Mouse (Mus musculus) adrenal gland, postnatal 10 days (tissue): ENCODE data around the gene Reck. TPM values are rescaled to one million over a fixed set of nuclear protein-coding genes. Genes with fewer than 3 reads are reported as not detected.

Experiments used
- DNase-seq: peaks from one replicate; pipeline ENCODE4 v3.0.0; 2021; ENCODE audit warnings: mixed read lengths
- total RNA-seq, 2 experiments: library from RNA; stranded (reverse); gene quantifications; 2 replicates each; pipeline ENCODE4 v1.2.3; 2021

Reck gene
- total RNA-seq, 2 experiments from 2014 or later: 17.1 to 18.1 TPM

- DNase-seq: no peak
Observed at GRCm38 (mm10) chr4:43903690-43904089, 28.4 kb downstream of the Reck start.

DNA sequence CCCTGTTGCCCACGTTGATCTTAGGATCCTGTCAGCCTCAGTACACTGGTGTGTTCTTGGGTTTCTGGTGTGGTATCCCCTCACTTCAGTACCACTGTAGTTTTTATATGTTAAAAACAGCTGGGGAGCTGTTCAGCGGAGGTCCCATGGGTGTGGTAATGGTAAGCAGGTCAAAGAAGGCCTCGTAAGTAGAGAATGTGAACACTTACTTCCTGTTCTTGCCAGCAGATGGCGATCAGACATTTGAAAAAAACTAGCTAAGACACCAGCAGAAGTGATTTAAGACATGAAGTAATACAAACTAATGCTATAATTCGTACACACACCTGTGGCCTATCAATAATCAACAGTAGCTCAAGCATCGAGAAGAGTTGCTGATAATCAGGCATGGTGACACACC lies 31.1 kb downstream of the Reck start:
- DNase-seq: peak; percentile 56

- DNase-seq: no peak
Observed at GRCm38 (mm10) chr4:43918221-43918620, 42.9 kb downstream of the Reck start.

DNA sequence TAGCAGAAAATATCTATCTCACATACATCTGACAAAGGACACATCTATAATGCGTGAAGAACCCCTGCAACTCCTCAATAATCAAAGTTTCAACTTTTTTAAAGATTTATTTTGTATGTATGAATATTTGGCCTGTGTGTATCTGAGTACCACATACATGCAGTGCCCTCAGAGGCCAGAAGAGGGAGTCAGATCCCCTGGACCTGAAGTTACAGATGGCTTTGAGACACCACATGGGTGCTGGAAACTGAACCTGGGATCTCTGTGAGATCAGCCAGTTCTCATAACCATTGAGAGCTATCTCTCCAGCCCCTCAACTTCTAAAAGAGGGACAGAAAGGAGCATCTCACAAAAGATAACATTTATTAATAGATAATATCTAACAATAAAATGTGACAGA lies 45.3 kb downstream of the Reck start:
- no peak for DNase-seq

DNA sequence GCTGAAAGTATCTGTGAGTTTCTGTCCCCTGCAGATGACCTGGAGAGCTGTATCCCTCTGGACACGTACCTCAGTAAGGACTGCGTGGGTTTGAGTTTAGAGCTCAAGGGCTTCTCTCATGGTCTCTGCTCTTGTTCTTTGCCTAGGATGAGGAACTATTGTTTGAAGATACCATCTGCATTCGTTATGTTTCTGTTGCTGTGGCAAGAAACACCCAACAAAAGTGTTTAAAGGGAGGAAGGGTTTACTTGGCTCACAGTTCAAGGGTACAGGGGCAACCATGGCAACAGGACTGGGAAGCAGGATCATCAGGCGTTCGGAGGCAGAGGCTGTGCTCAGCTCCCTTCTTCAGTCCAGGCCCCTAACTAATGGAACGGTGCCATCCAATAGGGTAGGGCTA lies 49.8 kb downstream of the Reck start:
- no peak for DNase-seq

- peak; percentile 93 for DNase-seq
Observed at GRCm38 (mm10) chr4:43925779-43926178, 50.4 kb downstream of the Reck start.

DNA sequence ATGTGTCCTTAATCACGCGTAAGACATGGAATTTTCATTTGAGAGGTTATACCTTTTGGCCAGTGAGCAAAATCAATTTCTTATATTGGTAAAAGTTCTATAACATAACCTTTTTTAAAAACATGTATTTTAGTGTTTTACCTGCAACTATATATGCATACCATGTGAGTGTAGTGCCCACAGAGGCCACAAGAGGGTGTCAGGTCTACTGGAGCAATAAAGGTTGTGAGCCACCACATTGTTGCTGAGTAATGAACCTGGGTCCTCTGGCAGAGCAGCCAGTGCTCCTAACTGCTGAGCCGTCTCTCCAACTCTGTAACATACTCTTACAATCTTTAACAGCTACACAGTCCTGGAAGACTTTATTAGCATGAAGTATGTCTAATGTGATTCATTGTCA lies 52.5 kb downstream of the Reck start:
- peak; percentile 37 for DNase-seq

DNA sequence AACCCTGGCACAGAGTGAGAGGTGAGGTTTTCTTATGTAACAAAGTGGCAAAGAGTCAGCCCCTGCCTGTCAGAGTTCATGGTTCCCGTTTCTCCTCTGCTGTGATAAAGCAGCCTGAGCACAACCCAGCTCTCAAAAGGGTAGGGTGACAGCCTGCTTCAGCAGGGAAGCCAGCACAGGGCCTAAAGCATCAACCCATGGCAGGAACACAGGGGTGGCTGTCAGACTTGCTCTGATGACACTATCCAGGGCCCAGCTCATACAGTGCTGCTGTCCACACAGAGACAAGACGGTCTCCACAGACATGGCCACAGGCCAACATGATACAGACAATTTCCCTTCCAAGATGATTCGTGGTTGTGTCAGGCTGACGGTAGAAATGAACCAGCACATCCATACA lies 56.5 kb downstream of the Reck start:
- DNase-seq: no peak

DNA sequence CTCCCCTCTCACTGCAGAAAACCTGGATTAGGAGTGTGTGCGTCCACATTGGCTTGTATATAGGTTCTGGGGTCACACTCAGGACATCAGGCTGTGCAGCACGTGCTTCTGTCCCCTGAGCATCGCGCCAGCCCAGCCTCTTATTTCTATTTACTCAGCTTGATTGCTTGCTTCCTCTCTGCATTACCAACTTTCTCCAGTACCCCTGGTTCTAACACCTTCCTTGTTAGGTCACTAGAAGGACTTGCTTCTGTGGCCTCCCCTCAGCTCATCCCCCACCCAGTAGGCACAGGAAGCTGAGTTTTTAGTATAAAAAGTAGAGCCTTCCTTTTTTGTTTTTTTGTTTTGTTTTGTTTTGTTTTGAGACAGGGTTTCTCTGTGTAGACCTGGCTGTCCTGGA lies 60.9 kb downstream of the Reck start:
- no peak for DNase-seq

- DNase-seq: no peak
Observed at GRCm38 (mm10) chr4:43936749-43937674, 61.7 kb downstream of the Reck start.

DNA sequence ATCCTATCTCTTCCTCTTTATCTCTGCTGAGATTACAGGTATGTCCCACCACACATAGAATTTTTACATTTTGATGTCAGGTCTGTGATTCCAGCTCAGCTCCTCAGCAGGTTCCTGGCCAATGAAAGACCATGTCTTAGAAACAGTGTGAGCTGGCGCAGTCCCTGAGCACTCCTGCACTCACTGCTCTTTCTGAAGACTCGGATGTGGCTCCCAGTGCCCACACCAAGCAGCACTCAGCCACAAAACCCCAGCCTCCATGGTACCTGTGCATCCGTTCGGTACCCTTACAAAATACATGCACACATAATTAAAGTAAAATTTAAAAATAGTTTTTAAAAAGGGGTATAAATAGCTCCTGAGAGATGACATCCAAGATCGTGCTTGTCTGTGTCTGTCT lies 66.0 kb downstream of the Reck start:
- no peak for DNase-seq

DNA sequence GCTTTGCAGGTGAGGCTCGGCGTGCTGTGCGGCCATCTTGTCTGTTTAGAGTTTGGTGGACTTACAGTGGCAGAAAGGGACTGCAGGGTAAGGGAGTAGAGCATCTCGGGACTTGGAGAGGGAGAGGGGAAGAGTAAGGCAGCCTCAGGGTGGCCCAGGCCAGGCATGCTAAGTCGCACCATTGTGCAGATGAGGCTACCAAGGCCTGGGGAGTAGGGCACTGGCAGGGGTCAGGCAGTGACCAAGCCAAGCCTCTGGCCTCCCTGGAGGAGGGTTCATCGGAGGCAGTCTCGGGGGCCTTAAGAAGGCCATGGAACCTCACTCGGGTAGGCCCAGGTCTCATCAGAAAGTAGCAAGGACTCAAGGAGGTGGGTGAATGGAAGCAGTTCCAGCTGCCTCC lies 67.1 kb downstream of the Reck start:
- DNase-seq: no peak

DNA sequence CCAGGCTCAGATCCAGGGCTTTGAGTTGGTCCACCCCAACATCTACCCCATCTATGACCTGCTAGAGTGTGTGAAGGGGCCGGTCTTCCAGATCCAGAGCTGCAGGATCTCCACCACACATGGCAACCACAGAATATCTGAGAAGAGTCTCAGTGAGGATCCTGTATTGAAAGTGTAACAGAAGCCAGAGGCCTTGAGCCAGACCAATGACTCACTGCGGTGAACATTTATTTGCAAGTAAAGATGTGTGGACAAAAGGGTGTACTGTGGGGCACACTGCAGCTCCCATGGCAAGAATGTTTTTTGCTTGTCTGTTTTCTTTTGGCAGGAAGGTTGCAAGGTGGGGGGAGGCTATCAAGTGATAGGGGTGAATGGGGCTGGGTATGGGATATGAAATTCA lies 72.2 kb downstream of the Reck start:
- peak; percentile 23 for DNase-seq

- peak; percentile 88 for DNase-seq
Observed at GRCm38 (mm10) chr4:43957292-43957845, 82.0 kb downstream of the Reck start, which contains the start of gene Glipr2. TSS of gene Glipr2 (plus strand) at chr4:43957401.

- DNase-seq: peak; percentile 63
Observed at GRCm38 (mm10) chr4:43957846-43958461, 82.6 kb downstream of the Reck start.

GRCm38 (mm10) chr4:43959523-43960179 lies 84.3 kb downstream of the Reck start:
- no peak for DNase-seq

- DNase-seq: no peak
Observed at GRCm38 (mm10) chr4:43960207-43960606, 84.9 kb downstream of the Reck start.

DNA sequence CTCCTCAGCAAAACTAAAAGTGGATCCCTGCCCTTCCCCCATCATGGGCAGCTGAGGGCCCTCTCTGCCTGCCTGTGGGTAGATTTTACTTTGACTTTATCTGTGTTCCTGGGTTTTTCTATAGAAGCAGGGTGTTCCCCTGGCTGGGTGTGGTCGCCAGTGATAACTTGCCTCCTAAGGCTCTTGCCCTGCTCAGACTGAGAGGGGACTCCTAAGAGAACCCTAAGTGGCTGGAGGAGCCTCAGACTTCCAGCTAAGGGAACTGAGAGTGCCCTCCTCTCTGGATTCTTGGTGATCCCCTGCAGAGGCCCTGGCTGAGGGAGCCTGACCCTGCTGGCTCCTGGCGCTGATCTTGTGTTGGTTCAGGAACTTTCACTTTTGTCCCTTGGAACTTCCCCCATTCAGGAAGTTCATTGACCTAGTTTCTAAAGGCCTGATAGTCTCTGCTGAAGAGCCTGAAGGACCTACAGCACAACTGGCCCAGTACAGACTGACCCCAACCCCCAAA lies 89.0 kb downstream of the Reck start:
- DNase-seq: peak; percentile 51

- no peak for DNase-seq
Observed at GRCm38 (mm10) chr4:43964951-43965684, 89.8 kb downstream of the Reck start.

GRCm38 (mm10) chr4:43965856-43966535 lies 90.7 kb downstream of the Reck start:
- no peak for DNase-seq

DNA sequence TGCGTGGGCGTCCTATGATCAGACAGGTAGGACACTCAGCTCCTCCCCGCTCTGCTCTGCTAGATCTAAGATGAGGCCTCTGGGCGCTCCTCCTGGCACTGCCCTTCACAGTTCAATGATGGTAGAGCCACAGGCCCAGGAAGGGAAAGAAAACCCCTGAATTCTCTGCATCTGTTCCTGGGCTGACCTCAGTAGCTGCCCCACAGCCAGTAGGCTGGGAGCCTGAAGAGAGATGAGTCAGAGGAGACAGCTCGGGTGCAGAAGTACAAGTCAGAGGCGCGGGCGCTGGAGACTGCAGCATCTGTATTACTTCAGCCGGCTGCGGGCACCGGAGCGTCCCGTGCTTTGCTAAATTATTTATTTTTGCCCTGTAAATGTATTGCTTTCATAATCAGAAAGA lies 93.3 kb downstream of the Reck start:
- peak; percentile 82 for DNase-seq
